Mouse (Mus musculus): Measurements from ENCODE around the gene Nfic.

The Nfic gene

DNA sequence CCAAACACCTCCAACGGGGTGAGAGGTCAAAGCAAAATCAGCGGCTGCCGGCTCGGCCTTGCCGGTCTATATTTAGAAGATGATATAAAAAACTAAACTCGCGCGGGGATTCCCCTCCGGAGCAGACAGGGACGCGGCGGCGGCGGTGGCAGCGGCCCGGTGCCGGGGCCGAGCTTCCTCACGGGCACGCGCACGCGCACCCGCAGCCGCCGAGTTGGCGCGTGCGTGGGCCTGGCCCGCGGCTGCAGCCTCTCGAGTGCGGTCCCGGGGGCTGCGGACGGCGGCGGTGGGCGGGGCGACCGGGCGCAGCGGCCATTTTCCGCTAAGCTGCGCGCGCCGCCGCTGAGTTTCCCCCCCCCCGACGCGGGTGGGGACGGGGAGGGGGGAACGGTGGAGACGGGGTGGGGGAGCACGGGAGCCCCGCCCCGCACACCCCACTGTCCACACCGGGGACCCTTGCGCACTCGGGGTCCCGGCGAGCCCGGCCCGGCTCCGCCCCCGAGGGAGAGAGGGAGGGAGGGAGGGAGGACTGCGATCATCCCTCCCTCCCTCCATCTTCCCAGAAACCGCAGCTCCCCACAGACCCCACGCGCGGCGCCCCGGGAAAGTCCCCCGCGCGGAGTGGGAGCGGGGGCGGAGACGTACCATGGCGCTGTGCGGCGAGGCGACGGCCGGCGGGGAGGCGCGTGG lies 25.1 kb downstream of the Nfic start:
- DNase-seq (ENCODE audit: low spot score): no peak

DNA sequence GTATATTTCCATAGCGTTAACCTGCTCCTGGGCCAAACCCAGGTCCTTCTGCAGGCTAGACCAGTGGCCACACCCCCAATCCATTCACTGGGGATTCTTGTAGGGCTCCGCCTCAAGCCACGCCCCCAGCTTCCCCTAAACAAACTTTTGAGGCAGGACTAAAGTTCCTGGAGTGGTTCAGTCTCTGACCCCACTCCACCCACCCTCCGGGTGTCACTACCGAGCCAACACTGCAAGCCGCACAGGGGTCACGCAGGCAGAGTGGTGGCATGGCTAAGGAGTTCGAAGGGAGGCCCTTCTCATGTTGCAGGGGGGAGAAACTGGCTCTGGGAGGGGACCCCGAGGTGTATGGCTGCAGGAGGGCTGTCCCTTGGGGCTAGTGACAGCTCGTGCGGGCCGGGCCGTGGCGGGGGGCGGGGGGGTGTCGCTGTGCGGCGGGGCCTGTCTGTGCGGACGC lies 25.8 kb downstream of the Nfic start:
- peak; percentile 61 for DNase-seq (ENCODE audit: low spot score)

DNA sequence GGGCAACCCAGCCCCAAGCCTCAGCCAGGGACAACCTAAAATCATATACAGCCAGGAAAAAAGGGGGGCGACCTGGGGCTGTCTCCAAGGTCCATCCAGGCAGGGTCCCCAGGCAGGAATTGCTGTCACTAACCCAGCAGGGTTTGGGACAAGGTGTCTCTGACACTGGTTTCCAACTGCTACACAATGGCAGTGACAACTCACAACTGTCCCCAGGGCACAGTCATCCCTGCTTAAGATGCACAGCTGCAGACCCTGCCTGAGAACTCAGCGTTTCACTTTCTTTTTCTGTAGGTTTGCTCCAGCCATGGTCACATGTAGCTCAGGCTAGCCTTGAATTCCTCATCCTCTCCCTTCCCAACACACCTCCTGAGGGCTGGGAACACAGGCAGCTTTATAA lies 26.3 kb downstream of the Nfic start:
- DNase-seq (ENCODE audit: low spot score): peak; percentile 1

DNA sequence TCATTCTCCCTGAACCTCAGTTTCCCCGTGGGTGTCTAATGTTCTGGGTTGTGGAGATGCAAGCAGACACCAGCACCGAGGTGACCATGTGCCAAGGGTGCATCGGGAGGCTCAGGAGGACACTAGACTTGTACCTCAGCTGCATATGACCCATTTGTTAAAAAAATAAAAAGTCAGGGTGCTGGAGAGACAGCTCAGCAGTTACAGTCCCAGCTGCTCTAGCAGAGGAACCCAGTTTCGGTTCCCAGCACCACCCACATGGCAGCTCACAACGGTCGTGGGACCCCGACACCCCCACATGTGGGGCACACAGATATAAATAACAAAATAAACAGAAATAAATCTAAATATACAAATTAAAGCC lies 26.9 kb downstream of the Nfic start:
- DNase-seq (ENCODE audit: low spot score): no peak

DNA sequence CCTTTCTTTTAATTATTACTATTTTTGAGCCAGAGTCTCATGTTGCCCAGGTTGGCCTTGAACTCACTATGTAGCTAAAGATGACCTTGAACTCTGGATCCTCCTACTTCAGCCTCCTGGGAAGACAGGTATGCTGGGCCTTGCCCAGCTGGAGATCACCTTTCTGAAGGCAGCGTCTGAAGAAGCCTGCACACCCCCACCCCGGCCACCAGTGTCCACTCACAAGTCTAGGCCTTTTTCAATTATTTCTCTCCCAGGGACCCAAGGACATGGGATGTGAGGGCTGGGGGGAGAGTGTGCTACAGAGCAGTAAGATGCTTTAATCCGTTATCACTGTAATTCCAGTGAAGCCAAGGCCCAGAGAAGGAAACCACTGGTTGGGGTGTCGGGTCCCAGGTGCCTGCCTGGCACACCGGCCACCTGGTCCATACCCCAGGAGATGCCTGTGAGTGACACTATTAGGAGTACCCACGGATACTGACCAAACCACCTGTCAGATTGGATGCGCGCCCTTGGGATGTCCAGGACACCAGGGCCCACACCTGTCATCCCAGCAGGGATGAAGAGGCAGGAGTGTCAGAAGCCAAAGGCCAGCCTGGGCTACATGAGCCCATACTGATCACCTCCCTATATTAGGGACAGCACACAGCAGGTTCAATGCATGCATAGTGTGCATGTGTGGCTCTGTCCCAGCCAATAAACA lies 27.5 kb downstream of the Nfic start:
- DNase-seq (ENCODE audit: low spot score): peak; percentile 1

DNA sequence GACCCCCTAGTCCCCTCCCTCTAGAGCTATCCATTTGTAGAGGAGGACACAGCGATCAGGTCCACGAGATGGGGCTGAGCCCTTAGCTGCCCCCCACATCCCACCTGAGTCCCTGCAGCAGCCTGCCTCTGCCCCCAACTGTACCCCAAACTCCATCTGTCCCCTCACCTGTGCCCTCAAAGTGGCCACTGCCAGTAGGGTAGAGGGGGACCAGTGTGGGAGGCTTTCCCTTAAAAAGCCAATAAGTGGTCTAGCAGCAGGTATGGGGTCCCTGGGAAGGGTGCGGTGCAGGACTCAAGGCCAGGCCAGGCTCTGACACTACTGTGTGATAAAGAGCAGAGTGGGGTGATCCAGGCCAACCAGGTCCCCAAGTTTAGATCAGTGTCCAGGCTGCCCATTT lies 28.1 kb downstream of the Nfic start:
- DNase-seq (ENCODE audit: low spot score): no peak

DNA sequence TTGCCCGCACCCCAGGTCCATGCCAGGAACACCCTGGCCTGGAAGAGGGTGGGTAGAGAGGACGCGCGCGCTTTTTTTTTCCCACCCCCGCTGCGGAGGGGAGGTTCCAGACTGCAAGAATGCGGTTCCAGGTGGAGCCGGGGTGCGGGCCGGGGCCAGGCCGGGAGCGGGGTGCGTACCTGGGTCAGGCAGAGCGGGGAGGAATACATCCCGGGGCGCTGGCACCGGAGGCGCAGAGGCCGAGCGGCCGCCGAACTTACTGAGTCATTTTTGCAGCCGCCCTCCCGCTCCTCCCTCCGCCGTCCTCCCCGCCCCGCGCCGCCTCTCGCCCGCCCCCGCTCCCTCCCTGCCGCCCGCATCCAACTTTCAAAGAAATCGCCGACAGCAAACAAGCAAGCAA lies 28.5 kb downstream of the Nfic start:
- DNase-seq (ENCODE audit: low spot score): peak; percentile 45

DNA sequence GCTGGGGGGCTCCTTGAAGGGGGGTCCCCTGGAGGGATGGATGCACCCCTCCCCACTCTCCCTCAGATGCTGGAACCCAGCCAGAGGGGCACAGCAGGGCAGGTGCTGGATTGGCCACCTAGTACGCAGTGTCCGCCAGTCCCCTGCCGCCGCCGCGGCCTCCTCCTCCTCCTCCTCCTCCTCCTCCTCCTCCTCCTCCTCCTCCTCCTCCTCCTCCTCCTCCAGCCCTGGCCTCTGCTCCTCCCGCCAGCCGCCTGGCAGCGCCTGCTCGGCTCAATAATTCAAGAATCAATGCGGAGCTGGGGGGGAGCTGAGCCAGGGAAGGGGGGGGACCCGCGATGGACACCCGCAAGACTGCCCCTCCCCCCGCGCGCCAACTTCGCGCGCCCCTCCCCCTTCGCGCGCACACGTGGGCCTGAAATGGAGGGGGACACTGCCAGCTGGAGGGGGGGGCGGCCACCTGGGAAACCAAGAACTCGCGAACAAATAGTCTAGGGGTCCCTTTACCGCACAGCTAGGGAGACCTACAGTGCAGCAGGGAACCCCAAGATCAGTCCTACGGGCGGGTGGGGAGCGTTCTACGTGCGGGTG lies 29.3 kb downstream of the Nfic start:
- peak; percentile 15 for DNase-seq (ENCODE audit: low spot score)

DNA sequence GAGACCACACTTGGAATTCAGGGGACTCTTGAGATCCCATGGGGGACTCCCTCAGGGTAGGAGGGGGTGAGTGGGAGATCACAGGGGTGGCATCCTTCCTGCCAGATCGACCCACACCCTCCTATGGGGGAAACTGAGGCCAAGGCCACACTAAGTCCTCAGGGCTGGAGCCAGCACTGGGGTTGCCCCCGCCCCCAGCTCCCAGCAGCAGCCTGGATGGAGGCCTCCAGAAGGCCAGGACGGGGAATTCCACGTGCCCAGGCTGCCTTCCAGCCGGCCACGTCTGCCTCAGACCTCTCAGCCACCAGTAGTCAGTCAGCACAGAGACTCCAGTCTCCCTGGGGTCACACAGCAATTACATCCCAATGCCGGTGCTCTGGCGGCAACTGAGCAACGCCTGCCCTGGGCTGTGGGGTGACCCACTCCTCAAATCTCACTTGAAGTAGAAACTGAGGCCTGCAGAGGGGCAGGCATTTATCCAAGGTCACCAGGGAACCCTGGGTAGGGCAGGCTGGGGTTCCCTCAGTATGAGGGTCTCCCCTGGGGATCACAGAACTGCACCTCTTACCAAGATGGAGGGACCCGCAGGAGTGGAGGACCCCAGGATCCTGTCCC lies 30.1 kb downstream of the Nfic start:
- DNase-seq (ENCODE audit: low spot score): peak; percentile 15

DNA sequence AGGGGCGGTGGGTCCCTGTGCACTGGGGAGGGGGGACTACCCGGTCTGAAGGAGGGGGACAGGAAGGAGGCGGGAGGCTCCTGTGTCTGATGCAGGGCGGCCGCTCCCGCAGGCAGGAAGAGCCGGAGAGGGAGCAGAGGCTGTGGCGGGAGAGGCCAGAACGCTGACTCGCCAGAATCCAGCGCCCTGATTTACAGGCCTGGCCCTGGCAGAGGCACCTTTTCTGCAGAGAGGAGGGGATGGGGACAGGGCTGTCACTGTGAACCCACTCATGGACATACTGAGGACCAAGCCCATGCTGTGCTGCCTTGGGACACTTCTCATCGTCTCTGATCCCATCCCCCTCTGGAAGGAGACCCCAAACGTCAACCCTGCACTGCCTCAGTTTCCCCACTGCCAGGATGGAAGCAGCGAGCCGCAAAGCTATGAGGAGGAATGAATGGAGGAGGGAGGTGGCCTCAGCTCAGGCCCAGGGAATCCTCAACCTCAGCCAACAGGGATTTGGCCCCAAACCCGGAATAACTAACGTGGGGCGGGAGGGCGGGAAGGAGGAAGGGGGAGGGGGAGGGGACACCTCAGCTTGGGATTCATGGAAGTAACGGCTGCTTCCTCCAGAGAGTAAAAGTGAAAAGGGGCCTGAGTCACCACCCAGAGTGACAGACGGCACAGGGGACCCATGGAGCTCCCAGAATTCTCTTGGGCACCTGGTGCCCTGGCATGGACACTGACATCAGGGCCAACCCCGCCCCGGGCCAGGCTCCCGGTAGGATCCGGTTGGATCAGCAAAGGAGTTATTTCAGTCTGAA lies 31.0 kb downstream of the Nfic start:
- peak; percentile 26 for DNase-seq (ENCODE audit: low spot score)

DNA sequence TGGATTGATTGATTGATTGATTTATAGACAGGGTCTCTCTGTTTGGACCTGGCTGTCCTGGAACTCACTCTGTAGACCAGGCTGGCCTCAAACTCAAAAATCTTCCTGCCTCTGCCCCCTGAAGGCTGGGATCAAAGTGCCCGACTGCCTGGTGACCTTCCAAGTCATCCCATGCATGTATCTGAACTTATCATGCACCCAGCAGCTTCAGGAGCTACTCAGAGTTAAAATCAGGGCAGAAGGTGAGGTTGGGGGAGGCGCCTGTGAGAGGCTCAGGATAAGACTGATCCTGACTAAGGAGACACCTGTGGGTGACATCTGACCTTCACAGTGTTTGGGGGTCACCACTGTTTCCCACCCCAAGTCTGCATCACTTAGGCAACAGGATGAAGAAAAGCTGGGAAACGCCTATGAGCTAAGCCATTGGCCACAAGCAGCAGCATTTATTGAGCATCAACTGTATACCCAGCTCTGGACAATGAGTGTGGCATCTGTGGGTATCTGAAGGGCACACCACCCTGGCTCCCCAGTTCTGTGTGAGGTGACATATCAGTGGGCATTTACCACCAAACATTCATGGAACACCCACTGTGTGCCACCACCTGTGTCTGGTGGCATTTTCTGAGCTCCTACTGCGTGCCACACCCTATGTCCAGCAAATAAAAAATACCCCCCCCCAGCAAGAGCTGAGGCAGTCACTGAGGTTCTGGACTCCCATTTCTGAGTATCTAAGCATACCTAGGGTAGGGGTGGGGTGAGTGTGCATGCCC lies 31.8 kb downstream of the Nfic start:
- DNase-seq (ENCODE audit: low spot score): no peak

DNA sequence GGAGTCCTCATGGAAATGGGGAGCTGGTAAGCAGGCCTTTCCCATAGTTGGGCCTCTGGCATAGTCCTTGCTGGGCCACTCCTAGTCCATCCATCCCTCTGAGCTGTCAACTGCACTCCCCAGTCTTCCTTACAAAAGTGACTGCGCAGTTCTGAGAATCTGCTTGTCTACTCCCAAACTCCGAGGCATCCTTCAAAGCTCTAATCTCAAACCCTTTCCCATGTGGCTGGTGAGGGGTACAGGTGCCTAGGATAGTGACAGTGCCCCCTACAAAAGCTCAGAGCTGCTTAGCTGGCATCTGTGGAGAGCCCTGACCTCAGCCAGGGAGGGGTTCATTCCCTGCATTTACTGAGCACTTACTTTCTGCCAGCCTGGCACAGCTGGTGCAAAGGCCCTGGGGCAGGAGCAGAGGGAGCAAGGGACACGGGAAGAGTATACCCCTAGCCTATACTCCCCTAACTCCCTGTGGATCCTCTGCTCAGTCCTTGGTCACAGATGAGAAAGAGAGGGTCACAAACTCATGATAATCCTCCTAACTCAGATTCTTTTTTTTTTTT lies 32.7 kb downstream of the Nfic start:
- no peak for DNase-seq (ENCODE audit: low spot score)

DNA sequence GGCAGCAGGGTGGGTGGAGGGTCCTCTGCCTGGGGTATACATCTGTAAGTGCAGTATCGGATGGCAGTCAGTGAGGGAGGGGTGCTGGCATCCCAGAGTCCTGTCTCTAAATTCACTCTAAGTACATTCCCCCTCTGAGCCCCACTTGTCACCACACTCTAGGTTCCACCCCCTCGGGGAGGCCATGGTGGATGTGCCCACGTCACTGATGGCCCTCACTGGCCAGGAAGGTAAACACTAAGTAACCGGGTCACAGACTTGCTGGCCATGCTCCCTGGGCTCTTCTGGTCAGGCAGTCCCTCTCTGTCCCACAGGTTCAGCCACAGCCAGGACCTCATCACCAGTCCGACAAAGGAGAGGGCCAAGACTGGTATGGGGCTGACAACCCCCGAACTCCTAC lies 33.2 kb downstream of the Nfic start:
- no peak for DNase-seq (ENCODE audit: low spot score)

DNA sequence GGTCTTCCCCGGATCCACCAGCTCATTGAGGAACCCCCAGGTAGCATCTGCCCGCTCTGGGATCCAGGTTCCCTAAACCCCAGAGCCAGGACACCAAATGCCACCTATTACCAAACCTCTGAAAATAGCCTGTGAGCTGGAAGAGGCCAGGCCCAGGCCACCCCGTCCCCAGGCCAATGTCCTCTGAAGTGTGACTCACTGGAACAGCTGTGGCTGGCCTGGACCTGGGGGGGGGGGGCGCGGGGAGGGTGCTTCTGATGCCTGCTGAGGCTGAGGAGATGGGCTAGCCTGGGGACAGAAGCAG lies 33.7 kb downstream of the Nfic start:
- DNase-seq (ENCODE audit: low spot score): no peak

DNA sequence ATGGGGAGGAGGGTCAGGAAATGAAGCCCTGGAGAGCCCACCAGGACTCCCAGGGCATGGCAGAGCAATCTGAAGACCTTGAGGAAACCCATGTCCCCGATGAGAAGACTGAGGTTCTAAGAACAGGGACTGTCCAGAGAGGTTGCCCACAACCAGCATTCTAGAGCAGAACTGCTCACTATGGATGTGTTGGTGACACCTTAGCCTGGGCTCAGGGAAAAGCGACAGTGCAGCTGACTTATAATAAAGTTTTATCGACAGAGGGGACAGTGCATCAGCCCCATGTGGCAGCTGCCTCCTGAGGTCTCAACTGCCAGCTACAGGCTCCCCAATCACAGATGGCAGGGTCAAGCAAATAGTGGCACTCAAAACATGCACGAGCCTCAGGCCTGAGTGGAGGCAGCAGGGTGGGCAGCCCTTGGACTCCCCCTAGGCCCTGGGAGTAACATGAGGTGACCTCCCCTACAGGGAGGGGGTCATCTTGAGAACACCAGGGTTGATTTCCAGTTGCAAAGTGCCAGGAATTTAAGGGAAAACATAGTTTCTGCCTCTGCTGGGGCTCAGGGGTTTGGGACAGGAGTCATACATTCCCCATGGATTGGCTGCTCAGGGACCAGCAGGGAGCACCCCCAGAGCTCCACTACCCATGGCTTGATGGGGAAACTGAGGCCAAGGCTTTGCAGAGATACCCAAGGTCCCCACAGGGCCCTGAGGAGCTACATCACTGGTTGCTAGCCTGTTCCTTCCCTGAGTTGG lies 34.2 kb downstream of the Nfic start:
- no peak for DNase-seq (ENCODE audit: low spot score)

DNA sequence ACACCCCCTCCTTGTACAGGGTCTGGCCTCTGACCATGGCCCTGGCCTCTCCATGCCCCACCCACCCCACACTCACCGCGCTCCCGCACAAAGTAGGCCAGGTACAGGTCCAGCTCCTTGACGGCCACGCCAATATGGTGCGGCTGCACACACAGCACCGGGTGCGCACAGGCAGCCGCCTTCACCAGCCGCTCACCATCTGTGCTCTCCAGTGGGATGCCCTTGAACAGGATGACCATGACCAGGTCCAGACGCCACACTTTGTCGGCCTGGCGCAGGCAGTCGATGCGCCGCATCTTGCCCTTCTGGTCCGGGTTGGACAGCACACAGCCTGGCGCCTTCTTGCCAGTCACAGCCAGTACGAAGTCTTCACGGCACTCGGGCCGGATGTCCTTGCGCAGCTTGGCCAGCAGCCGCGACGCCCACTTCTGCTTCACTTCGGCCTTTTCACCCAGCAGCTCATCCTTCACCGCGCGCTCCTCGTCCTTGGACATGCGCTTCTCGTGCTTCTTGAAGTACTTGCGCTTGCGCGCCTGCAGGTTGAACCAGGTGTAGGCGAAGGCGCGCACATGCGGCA lies 35.2 kb downstream of the Nfic start:
- no peak for DNase-seq (ENCODE audit: low spot score)

DNA sequence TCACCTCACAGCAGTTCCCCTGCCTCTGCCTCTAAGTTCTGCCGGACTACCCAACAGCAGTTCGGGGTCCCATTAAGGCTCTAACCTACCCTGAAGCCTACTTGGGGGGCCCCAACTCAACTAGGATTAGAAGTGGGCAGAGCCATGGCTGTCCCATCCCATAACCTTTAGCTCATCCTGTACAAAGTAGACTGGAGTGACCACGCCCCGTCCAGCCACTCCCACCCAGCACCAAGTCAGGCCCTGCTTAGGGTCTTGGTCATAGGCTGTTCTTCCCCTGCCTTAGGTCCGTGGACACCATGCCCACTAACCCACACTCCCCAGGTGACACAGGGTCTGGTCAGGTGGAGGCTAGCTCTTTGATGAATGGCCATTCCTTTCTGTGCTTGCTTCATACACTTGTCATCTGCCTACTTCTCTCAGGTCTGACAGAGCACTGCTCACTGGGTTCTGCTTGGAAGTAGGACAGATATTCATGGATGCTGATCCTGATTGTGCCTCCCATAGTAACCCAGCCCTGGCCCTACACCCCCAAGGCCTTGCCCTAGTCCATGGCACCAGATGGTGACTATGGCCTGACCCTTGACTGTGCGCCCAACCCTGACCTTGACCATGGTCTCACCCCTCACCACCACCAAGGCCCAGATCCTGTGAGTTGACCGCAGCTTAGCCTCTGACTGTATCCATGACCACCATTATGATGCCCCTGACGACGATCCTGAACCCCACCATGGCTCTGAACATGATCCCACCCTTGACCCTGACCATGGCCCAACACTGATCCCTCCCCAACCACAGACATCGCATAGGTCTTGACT lies 36.1 kb downstream of the Nfic start:
- DNase-seq (ENCODE audit: low spot score): no peak

DNA sequence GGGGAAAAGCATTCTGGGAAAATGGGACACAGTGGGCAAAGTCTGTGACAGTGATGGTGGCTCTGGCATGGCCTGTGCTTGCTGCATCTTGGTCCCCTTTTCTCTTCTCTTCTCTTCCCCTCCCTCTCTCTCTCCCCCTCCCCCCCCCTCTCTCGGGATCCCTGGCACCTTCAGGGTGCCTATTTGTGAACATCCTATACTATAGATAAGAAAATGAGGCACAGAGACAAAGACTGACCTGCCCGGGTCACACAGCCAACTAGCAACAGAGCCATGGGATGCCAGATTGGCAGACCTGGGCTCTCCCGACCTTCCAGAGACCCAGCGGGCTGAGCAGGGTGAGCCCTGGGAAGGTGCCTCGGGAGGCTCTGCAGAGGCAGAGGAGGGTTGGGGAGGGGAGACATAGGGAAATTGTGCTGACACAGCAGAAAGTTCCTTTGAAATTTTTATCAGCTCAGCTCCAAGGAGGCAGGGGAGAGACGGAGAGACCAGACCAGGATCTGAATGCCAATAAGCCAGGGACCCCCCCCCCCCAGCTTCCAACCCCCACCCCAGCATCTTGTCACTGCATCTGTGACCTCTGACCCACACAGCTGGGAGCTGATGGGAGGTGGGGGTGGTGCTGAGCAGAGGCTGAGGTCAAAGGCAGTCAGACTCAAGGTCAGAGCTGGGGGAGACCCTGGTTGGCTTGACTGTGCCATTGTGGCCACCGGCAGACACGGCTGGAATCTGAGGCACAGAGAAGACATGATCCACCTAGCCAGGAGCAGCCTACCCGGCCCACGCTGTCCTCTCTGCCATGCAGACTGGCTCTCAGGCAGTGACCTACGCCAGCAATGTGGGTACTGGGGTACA lies 37.0 kb downstream of the Nfic start:
- DNase-seq (ENCODE audit: low spot score): no peak

Data from ovary, postnatal 10 days (tissue).